Mouse (Mus musculus) ovary, postnatal 14 days (tissue): Measurements from ENCODE around the gene Pdzrn3.
A peak's percentile ranks its signal among the peaks of the same experiment; 100 is the strongest.

Source experiments
- DNase-seq: peaks from one replicate; pipeline ENCODE4 v3.0.0; 2022; ENCODE audit warnings: low spot score

The Pdzrn3 gene

GRCm38 (mm10) chr6:101251916-101252603, 125.6 kb downstream of the Pdzrn3 start:
- DNase-seq = no peak

GRCm38 (mm10) chr6:101251160-101251559, 126.5 kb downstream of the Pdzrn3 start:
- no peak for DNase-seq

- DNase-seq = no peak
These were observed 131.6 kb downstream of the Pdzrn3 start for GRCm38 (mm10) chr6:101246137-101246536.

GRCm38 (mm10) chr6:101244355-101244754, 133.3 kb downstream of the Pdzrn3 start:
- no peak for DNase-seq

- no peak for DNase-seq
These were observed 134.4 kb downstream of the Pdzrn3 start for GRCm38 (mm10) chr6:101243189-101243815.

GRCm38 (mm10) chr6:101236641-101237246, 141.0 kb downstream of the Pdzrn3 start:
- DNase-seq = no peak

- DNase-seq = no peak
These were observed 141.5 kb downstream of the Pdzrn3 start for GRCm38 (mm10) chr6:101236230-101236629.

GRCm38 (mm10) chr6:101234349-101234748, 143.3 kb downstream of the Pdzrn3 start:
- no peak for DNase-seq

- no peak for DNase-seq
These were observed 144.0 kb downstream of the Pdzrn3 start for GRCm38 (mm10) chr6:101233680-101234079.

- DNase-seq = no peak
These were observed 150.3 kb downstream of the Pdzrn3 start for GRCm38 (mm10) chr6:101227294-101227855.

GRCm38 (mm10) chr6:101220307-101220706, 157.4 kb downstream of the Pdzrn3 start:
- DNase-seq = no peak

- DNase-seq = no peak
These were observed 158.7 kb downstream of the Pdzrn3 start for GRCm38 (mm10) chr6:101219004-101219403.

- DNase-seq = no peak
These were observed 159.5 kb downstream of the Pdzrn3 start for GRCm38 (mm10) chr6:101218197-101218596.

GRCm38 (mm10) chr6:101217756-101218155, 159.9 kb downstream of the Pdzrn3 start:
- DNase-seq = no peak

- DNase-seq = no peak
These were observed 162.3 kb downstream of the Pdzrn3 start for GRCm38 (mm10) chr6:101215436-101215791.

- no peak for DNase-seq
These were observed 162.8 kb downstream of the Pdzrn3 start for GRCm38 (mm10) chr6:101214734-101215435.

- no peak for DNase-seq
These were observed 164.6 kb downstream of the Pdzrn3 start for GRCm38 (mm10) chr6:101213066-101213465.

- DNase-seq = no peak
These were observed 165.6 kb downstream of the Pdzrn3 start for GRCm38 (mm10) chr6:101212086-101212485.

GRCm38 (mm10) chr6:101211361-101211841, 166.3 kb downstream of the Pdzrn3 start:
- no peak for DNase-seq

- DNase-seq = no peak
These were observed 178.8 kb downstream of the Pdzrn3 start for GRCm38 (mm10) chr6:101198943-101199298.

- no peak for DNase-seq
These were observed 179.3 kb downstream of the Pdzrn3 start for GRCm38 (mm10) chr6:101198284-101198942.

GRCm38 (mm10) chr6:101197642-101198041, 180.1 kb downstream of the Pdzrn3 start:
- DNase-seq = peak; percentile 65
